Mouse (Mus musculus): ENCODE data around the gene Pprc1.

Pprc1 gene

DNA sequence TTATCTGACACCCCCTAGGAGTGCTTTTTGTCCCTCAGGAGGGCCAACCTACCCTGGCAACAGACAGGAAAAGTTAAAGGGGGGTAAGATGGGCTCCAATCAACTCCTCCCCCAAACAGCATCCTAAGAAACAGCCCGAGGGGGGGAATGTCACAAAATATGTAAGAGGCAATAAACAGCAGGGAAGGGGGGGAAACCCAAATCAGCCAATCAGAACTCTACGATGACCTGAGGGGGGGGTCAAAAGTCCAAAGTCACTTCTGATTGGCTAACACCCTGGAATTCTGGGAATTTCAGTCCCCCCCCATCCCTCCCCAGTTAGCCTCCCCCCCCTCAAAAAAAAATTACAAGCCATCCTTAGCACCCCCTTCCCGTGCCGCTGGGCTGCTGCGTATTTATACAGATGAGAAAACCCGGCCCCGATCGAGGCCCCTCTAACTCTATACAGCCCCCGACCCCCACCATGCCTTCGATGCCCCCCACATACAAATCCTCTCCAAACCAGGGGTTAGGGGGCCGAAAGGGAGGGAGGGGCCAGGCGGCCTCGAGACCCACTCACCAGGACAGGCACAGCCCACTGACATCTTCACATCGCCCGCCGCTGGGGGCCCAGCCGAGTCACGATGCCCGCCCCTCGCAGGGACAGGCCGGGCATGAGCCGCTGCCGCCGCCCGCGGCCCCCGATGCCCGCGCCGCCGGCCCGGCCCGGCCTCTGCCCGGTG, at the start of gene Pprc1:
TSS of gene Pprc1 (plus strand) at position 616 of the 722 bp plus-strand sequence.
- DNase-seq (ENCODE audit: low read depth, low spot score) = no peak

- DNase-seq (ENCODE audit: low read depth, low spot score) = no peak
Observed at GRCm38 (mm10) chr19:45997365-45997764, 47.3 kb upstream of the Pprc1 start.

DNA sequence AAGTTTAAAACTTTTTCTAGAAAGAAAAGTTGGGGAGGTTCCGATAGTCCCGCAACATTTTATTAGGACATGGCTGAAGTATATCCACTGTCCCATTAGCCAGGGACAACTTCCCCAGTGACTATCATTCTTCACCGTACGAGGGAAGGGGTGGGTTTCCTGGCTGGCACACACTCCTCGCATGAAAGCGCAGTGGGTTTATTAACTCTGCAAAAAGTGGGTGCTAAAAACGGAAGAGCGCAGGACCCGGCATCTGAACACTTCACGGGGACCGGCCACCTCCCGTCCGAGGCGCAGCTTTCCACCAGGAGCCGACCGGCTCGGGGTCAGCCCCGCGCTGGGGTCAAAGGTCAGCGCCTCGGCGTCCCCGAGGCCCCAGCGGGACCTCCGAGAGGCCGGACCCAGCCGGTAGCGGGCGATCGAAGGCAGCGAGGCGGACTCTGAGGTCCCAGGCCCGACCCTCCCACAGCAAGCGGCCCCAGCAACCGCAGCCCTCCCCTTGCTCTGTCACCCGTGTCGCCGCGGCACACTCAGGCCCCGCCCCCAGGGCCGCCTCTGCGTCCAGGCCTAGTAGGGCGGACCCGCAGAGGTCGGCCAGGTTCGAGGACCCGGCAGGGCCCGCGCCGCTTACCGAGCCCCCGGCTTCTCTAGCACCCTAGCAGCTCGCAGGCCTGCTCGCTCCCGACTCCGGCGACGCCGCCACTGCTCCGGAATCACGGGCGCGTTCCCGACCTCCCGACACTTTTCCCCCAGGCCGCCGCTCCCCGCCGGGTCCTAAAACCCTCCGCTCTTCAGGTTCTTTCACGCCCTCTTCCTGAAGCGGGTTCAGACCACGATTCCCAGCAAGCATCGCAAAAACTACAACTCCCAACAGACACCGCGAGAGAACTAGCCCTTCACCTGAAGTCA, 46.6 kb upstream of the Pprc1 start, which contains the start of gene Armh3:
TSS of gene Armh3 (minus strand) at position 704 of the 909 bp plus-strand sequence.
- DNase-seq (ENCODE audit: low read depth, low spot score) = peak; percentile 89

DNA sequence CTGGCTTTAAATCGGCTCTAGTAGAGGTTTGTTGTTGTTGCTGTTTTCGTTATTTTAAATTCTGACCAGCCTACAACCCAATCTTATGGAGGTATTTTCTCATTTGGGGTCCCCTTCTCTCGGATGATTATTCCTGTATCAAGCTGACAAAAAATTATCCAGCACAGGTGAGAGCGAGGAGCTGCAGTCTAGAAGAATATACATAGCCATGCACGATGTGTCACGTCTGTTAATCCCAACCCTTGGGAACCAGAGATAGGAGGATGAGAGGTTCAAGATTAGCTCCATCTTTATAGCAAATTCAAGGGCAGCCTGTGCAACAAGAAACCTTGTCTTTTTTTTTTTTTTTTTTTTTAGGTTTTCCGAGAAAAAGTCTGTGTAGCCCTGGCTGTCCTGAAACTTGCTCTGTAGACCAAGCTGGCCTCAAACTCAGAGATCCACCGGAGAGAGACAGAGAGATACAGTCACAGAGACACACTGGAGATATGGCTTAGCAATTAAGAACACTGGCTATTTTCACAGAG, 45.9 kb upstream of the Pprc1 start:
- DNase-seq (ENCODE audit: low read depth, low spot score) = no peak

DNA sequence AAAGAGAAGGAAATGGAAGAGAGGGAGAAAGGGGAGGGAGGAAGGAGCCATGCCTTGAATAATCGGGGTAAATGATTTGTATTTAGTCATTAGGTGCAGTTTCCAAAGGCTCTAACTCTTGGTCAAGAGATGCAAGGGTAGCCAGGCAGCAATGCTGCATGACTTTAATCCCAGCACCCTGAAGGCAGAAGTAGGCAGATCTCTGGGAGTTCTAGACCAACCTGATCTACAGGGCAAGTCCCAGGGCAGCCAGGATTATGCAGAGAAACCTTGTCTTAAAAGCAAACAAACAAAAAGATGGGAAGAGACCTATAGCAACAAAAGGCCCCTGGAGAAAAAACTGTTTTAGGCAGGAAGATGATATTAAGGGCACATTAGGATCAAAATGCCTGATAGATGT, 45.3 kb upstream of the Pprc1 start:
- DNase-seq (ENCODE audit: low read depth, low spot score) = no peak

DNA sequence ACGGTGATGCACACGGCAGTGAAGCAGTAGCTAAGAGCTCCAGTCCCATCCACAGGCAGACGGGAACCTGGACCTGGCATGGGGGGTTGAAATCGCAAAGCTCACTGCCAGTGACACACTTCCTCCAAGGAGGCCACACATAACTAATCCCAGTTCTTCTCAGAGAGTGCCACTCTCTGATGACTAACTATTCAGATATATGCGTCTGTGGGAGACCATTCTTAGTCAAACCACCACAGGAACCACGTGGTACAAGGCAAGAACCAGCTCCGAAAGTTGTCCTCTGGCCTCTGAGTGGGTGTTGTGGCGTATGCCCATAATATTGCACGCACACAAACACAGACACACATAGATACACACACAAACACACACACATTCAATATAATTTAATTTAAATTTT, 42.4 kb upstream of the Pprc1 start:
- no peak for DNase-seq (ENCODE audit: low read depth, low spot score)

- no peak for DNase-seq (ENCODE audit: low read depth, low spot score)
Observed at GRCm38 (mm10) chr19:46003371-46004226, 41.1 kb upstream of the Pprc1 start, which contains the start of gene Hps6. Hps6 (plus strand) TSS chr19:46003508.

- no peak for DNase-seq (ENCODE audit: low read depth, low spot score)
Observed at GRCm38 (mm10) chr19:46004814-46005466, 39.7 kb upstream of the Pprc1 start.

DNA sequence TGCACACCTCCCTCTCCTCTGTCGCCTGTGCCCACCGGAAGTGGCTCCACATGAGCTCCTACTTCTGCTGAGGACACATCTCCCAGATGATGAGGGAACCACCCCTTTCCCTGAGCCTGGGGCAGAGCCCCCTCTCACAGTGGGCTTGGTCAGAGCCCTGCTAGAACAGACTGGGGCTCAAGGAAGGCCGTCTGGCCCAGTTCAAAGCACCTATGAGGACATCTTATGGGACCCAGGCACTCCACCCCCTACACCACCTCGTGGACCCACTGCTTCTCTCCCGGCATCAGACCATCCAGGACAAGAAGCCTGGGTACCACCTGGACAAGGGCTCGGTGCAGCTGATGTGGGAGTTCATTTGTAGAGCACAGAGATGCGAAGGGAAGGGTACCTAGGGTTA, 39.0 kb upstream of the Pprc1 start:
- DNase-seq (ENCODE audit: low read depth, low spot score) = no peak

DNA sequence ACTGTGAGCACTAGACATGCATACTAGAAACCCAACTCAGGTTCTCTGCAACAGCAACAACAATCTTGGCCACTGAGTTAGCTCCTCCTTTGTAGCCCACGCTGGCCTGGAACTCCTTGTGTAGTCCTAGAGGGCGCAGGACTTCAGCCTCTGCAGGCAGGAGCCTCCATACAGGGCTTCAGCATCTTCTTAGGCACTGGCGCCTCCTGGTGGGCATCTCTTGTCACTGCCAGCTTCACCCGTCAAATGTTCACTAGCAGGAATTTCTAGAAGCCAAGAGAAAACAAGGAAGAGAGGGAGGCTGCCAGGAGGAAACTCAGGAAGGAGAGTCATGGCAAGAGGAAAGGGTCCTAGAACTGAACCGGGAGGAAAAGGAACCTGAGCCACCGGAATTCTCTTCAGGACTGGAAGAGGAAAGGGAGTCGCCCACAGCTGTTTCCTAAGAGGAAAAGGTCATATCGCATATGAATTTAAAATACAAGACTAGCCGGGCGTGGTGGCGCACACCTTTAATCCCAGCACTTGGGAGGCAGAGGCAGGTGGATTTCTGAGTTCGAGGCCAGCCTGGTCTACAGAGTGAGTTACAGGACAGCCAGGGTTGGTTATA, 30.0 kb upstream of the Pprc1 start:
- DNase-seq (ENCODE audit: low read depth, low spot score) = peak; percentile 80

GRCm38 (mm10) chr19:46016023-46016422, 28.7 kb upstream of the Pprc1 start:
- peak; percentile 61 for DNase-seq (ENCODE audit: low read depth, low spot score)

DNA sequence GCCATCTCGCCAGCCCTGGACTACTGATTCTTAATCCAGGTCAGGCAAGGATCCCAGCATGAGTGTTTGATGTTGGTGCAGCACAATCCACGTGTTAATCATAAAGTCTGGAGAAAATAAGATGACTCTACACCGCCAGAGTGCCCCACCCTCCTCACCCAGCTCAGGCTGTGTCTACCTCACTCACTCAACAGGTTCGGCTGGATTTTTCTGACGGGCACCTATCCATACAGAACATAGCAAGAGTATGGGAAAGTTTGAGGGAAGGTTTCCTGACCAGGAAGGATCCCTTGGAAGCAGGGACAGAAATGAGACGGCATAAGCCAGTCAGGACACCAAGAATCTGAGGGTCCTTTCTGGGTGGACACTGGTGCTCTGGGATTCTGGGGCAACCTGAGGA, 19.7 kb upstream of the Pprc1 start:
- DNase-seq (ENCODE audit: low read depth, low spot score) = no peak

DNA sequence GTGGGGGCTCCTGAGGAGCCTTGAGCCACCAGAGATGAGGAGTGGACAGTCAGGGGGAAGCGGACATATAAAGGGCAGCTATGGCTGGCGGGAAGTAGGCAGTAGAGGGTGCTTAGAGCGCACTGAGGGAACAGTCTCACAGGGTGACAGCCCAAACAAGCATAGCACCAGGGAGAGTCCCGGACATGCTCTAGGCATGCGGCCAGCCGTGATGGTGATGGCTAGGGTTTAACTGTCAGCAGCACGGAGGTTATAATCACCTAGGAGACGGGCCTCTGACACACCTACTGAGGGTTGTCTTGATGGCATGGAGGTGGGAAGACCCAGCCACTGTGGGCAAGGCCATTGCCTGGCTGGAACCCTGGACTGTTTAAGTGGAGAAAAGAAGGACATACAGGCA, 18.1 kb upstream of the Pprc1 start:
- no peak for DNase-seq (ENCODE audit: low read depth, low spot score)

GRCm38 (mm10) chr19:46028747-46029320, 15.9 kb upstream of the Pprc1 start:
- DNase-seq (ENCODE audit: low read depth, low spot score) = no peak

- no peak for DNase-seq (ENCODE audit: low read depth, low spot score)
Observed at GRCm38 (mm10) chr19:46029652-46030051, 15.0 kb upstream of the Pprc1 start.

GRCm38 (mm10) chr19:46030196-46030983, 14.3 kb upstream of the Pprc1 start:
- no peak for DNase-seq (ENCODE audit: low read depth, low spot score)

- DNase-seq (ENCODE audit: low read depth, low spot score) = no peak
Observed at GRCm38 (mm10) chr19:46031689-46032432, 12.8 kb upstream of the Pprc1 start.

- DNase-seq (ENCODE audit: low read depth, low spot score) = no peak
Observed at GRCm38 (mm10) chr19:46032731-46033510, 11.8 kb upstream of the Pprc1 start.

Measured in retina, postnatal 7 days (tissue).